Mouse (Mus musculus): ENCODE measurements around the gene Rnf224.
A peak's percentile ranks its signal among the peaks of the same experiment; 100 is the strongest.

The Rnf224 gene

GRCm38 (mm10) chr2:25225811-25226379, 10.7 kb downstream of the Rnf224 start:
- no peak for DNase-seq

GRCm38 (mm10) chr2:25224766-25225752, 11.5 kb downstream of the Rnf224 start:
- DNase-seq: peak; percentile 99

- DNase-seq: no peak
Observed at GRCm38 (mm10) chr2:25224492-25224765, 12.2 kb downstream of the Rnf224 start, which contains the start of gene Tubb4b. TSS of gene Tubb4b (minus strand) at chr2:25224702.

GRCm38 (mm10) chr2:25223681-25224491, 12.7 kb downstream of the Rnf224 start:
- DNase-seq: peak; percentile 96

- DNase-seq: no peak
Observed at GRCm38 (mm10) chr2:25221331-25221772, 15.2 kb downstream of the Rnf224 start.

- no peak for DNase-seq
Observed at GRCm38 (mm10) chr2:25218445-25218844, 18.1 kb downstream of the Rnf224 start, which contains the start of gene Fam166a. TSS of gene Fam166a (plus strand) at chr2:25218745.

- DNase-seq: no peak
Observed at GRCm38 (mm10) chr2:25217666-25218065, 18.9 kb downstream of the Rnf224 start.

- no peak for DNase-seq
Observed at GRCm38 (mm10) chr2:25214444-25214843, 22.1 kb downstream of the Rnf224 start, which contains the start of gene Stpg3. TSS of gene Stpg3 (minus strand) at chr2:25214637.

- no peak for DNase-seq
Observed at GRCm38 (mm10) chr2:25213266-25213865, 23.2 kb downstream of the Rnf224 start.

- peak; percentile 92 for DNase-seq
Observed at GRCm38 (mm10) chr2:25211121-25211670, 25.4 kb downstream of the Rnf224 start, which contains the start of gene Nelfb. TSS of gene Nelfb (minus strand) at chr2:25211489.

GRCm38 (mm10) chr2:25210686-25211085, 25.9 kb downstream of the Rnf224 start:
- DNase-seq: no peak

GRCm38 (mm10) chr2:25207593-25207992, 29.0 kb downstream of the Rnf224 start:
- no peak for DNase-seq

GRCm38 (mm10) chr2:25203631-25204214, 32.9 kb downstream of the Rnf224 start:
- DNase-seq: no peak

- DNase-seq: no peak
Observed at GRCm38 (mm10) chr2:25200631-25201030, 36.0 kb downstream of the Rnf224 start.

GRCm38 (mm10) chr2:25197946-25198345, 38.6 kb downstream of the Rnf224 start:
- DNase-seq: no peak

GRCm38 (mm10) chr2:25197191-25197590, 39.4 kb downstream of the Rnf224 start:
- DNase-seq: no peak

GRCm38 (mm10) chr2:25196172-25196954, 40.2 kb downstream of the Rnf224 start, which contains the start of gene Tor4a:
TSS of gene Tor4a (minus strand) at chr2:25196886.
- peak; percentile 74 for DNase-seq

GRCm38 (mm10) chr2:25195211-25196156, 41.1 kb downstream of the Rnf224 start:
- peak; percentile 74 for DNase-seq

GRCm38 (mm10) chr2:25194486-25195171, 42.0 kb downstream of the Rnf224 start:
- DNase-seq: no peak
